Mouse (Mus musculus): ENCODE data around the gene Srgap2.

Gene Srgap2

DNA sequence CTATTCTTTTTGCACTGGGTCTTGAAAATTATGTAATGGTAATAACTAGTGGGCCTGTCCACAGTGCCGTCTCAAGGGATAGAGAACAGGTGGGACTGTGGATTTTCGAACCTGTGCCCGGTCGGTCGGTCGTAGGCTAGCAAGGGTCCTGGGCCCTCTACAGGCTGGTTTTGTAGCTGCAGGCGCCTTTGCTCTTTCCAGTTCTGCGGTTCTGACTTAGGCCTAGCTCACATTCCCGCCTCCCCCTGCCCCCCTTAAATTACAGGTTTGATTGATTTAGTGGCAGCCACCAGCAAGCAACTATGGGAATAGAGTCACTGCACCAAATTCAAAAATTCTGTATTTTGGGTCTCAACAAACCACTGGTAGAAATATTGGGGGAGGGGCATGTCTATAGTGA lies 281.2 kb downstream of the Srgap2 start:
- DNase-seq (ENCODE audit: low spot score) = peak; percentile 12

DNA sequence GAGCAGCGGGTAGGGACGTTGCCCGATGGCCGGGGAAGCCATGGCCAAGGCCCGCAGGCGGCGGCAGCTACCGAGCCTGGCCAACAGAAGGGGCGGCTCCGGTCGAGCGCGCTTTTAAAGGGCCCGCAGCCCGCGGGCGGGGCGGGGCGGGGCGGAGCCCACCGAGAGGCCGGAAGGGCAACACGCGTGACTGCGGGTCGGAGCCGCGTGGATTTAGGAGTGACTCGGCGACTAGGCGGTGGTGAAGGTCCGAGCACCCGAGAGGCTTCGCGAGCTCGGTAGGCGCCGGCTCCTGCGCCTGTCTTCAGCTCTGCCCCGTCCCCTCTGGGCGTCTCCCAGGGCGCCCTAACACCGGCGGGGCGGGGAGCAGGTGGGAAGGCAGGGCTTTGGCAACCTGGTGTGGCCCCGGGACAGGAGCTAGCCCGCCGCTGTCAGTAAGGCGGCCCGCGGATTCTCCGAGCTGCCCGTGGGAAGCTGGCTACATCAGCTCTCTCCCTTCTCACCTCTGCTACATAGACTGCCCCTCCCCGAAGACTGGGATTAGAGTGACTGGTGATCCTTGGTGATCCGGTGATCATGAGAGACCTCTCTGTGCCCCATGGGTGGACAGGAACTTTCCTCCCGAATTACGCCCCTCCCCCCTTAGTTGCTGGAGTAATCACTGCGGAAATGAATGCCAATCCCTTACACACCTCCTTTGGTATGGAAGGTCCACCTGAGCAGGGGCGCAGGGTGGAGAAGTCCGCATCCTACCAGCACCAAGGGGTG lies 281.9 kb downstream of the Srgap2 start, which contains the start of gene Rassf5:
Gene Rassf5, minus strand, starts transcription at position 170 of the 768 bp plus-strand sequence.
- peak; percentile 31 for DNase-seq (ENCODE audit: low spot score)

DNA sequence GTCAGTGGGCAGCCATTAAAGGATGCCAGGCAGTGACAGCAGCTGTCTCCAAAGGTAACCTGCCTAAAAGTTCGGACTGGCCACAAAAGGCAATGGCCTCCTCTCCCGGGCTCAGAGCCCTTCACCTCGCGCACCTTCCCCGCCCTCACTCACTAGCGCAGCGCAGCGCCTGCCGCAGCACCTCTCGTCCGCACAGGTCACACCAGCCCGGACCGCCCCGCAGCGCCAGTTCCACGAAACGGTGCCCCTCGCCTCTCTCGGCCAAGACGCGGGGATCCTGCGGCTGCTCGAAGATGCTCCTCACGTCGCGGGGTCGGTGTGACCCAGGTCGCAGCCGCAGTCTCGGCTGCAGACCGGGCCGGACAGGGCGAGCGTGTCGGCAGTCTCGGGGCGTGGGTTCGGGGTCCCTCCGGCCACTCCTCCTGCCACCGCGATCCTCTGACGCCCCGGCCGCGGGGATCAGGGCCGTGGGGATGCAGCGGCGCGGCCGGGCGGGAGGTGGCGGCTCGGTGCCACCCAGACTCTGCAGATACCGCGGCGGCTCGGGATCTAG lies 282.5 kb downstream of the Srgap2 start:
- DNase-seq (ENCODE audit: low spot score) = no peak

DNA sequence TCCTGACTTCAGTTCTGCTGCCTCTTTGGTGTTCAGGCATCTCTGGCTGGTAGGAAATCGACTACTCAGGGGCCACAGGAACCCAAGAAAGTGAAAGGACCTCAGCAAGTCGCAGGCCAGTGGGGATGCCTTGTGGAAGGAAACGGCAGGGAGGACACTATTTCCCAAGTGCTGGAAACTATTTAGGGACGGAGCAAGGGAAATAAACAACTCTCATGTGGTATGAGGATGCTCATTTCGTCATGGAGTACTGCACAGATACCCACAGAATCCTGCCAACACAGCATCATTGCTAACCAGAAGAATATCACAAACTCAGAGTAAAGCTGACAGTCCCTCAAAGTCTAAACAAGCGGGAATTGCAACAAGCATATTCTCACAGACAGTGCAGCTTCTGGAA lies 284.2 kb downstream of the Srgap2 start:
- DNase-seq (ENCODE audit: low spot score) = no peak

DNA sequence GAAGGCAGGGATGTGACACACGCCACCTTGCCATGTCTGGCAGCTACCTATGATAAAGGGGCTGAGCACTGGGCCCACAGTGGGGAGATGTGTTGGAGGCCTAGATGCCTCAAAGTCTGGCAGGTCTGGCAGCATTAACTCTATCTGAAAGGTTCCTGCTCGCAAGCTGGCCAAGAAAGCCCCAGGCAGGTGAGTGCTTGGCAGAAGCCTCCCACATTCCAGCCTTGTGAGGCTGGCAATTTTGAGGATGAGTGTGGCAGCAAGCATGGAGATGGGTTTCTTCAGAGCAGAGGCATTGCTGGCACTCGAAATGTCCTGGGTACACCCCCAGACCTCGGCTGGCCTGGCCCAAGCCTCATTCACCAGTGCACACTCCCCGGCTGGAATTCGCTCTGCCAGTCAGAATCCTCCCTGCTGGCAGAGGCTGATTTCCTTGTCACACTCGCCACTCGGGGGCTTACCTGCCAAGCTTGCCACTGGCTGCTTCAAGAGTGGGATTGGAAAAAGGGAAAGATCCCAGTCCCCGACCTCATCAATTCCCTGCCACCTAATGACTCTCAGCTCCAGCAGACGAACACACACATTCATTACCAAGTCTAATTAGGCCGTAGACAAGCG lies 287.5 kb downstream of the Srgap2 start:
- no peak for DNase-seq (ENCODE audit: low spot score)

DNA sequence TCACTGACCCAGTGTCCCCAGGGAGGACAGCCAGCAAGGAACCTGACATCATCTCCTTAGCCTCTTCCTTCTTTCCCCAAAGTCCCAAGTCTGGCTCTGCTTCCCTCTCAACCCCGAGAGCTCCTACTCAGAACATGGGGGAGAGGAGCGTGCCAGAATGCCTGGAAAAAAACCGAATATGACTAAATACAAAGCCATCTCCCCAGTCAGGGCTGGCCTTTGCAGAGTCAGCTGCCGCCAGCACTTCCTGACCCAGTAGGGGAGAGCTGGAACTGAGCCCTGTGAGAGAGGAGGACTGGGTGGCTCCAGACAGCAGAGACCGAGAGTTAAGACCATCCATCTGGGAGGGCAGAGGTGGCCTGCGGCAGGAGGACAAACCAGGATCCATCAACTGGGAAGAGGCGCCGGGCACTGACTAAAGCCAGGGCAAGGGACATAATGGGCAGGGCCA lies 288.2 kb downstream of the Srgap2 start:
- DNase-seq (ENCODE audit: low spot score) = no peak

DNA sequence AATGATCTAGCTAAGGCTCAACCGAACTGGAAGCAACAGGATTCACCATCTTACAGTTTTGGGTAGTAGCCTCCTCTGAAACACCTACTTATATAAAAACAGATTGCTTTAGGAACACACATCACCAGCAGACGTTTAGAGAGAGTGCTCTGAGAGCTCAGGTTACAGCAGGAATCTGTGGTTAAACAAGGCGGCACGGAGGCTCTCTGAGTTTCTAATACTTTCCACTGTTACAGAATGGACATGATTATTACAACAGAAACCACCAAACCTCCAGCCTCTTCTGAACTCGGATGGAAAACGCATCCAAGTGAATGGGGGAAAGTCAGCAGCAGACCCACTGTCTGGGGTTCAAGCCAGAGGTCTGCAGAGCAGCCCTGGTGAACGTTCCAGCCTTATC lies 291.1 kb downstream of the Srgap2 start:
- no peak for DNase-seq (ENCODE audit: low spot score)
